Mouse (Mus musculus) hindlimb bud, embryonic 11.5 days (tissue): ENCODE results near the gene Nova1.

Experiments
- DNase-seq: peaks from one replicate; pipeline ENCODE4 v3.0.0-alpha.2; 2012; ENCODE audit warnings: low read depth, low spot score; ENCODE audit errors: extremely low spot score

Gene Nova1

GRCm38 (mm10) chr12:46818856-46819347 is at the start of gene Nova1:
Gene Nova1, minus strand, starts transcription at chr12:46818929.
- no peak for DNase-seq

GRCm38 (mm10) chr12:46819348-46820022 is 756 bp upstream of the Nova1 start:
- no peak for DNase-seq

- no peak for DNase-seq
Observed at GRCm38 (mm10) chr12:46818021-46818855, 491 bp downstream of the Nova1 start.

DNA sequence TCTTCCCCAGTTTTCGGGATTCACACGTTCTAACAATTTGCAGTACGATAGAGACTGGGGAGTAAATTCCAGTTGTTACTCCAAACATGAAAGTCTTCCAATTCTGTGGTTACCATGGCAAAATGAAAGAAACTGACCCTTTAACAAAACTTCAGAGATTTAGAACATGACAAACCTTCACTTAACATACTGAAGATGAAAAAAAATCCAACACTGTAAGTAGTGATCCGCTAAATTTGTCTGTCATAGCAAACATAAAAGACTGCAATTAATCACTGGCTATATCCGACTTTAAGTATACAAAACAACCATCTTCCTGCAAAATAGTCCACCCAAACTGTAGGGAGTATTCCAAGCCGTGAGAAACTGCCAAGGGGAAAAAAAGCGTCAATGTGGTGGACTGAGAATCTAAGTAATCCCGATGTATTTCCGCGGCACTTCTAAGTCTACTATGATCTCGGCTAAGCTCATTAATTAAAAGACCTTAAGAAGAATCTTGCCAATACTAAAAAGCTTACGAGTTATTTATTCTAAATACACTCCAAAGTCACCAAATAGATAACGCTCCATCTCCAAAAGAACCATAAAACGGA is 1.4 kb downstream of the Nova1 start:
- no peak for DNase-seq

GRCm38 (mm10) chr12:46816291-46816690 is 2.4 kb downstream of the Nova1 start:
- no peak for DNase-seq

GRCm38 (mm10) chr12:46815697-46816096 is 3.0 kb downstream of the Nova1 start:
- no peak for DNase-seq

GRCm38 (mm10) chr12:46814820-46815219 is 3.9 kb downstream of the Nova1 start:
- DNase-seq = no peak

GRCm38 (mm10) chr12:46801311-46801710 is 17.4 kb downstream of the Nova1 start:
- no peak for DNase-seq

DNA sequence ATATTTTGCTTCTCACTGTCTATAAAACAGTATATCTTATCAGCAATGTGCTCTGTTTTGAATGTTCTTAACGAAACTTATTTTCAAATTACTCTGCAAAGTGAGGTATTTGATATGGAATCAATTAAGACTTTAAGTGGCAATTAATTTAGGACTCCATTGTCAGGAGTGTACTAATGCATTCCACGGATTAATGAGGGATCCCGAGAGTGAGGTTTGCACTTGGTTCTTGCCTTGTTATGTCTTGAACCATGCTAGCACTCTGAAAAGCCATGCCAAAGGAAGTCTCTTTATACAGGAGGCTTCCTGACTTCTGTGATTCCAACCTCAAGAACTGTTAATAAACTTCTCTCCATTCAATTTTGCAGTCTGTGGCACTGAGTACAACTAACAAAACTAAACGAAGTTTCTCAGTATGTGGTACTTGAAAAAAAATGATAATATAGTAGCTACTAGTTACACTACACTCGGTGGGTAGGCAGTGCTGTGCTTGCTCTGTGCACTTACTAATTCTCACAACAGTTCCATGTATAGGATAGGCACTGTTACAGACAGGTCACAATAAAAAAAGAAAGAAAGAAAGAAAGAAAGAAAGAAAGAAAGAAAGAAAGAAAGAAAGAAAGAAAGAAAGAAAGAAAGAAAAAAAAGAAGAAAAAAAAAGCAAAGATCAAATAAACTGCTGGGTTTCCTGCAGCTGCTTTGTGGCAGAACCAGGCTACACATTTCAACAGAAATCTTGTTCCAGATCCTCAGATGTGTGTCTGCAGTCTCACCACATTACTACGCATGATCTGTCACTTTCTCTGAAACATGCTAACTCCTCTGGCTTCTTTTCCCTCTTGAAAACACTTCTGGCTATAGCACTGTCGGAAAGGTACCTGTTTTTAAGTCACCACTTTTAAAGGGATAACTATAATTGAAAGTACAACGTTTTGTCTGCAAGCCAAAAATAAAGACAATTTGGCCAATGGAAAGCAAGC is 36.1 kb downstream of the Nova1 start:
- DNase-seq = no peak

DNA sequence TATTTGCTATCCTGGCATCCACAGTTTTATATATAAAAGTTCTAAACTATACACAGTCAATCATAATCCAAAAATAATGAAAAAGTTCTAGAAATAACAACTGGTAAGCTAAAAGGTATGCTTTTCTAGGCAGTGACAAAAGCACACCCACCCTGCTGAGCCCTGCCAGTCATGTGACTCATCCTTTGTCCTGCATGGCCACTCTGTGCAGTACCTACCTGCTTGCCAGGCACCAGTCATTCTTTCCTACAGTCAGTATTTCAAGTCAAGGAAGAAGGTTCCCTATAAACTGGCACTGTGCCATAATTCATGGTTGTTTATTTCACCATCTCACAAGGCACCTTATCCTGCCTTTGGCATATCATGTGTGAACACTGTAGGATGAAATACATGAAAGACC is 37.2 kb downstream of the Nova1 start:
- no peak for DNase-seq

- no peak for DNase-seq
Observed at GRCm38 (mm10) chr12:46780983-46781382, 37.7 kb downstream of the Nova1 start.

- no peak for DNase-seq
Observed at GRCm38 (mm10) chr12:46759450-46759849, 59.3 kb downstream of the Nova1 start.

DNA sequence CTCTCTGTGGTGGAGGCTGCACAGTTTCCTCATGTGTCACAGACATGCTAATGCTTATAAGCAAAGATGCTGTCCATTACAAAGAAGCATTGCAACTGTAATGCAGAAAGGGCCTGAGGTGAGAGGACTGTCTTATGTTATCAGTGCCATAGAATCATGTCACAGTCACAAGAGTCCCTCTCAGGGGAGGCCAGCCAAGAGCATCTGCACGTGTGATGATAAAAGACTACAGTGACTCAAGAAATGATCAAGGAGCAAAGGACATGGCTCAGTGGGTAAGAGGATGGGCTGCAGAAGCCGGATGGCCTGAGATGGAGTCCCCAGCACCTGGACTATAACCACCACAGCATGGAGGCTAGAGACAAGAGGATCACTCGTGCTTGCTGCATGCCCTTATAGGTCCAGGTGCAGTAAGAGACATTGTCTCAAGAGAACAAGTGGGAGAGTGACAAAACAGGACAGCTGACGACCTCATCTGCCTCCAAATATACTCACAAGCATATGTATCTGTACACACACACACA is 64.3 kb downstream of the Nova1 start:
- DNase-seq = no peak

DNA sequence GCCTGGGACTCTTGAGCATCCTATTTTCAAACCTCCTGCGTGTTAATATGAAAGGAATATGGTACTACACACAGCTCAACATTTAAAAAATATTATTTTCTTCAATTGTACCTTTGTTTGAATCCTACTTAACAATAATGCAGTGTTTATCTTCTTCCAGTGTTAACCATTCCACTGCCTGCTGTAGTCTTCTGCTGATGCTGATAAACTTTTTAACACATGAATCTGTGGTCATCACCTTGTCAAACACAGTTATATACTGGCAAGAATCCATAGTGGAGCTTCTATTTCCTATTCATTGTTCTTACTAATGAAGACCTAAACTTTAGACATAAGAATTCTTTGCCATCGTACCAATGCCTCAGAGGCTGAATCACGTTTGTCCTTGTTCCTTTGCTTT is 65.6 kb downstream of the Nova1 start:
- no peak for DNase-seq

GRCm38 (mm10) chr12:46733261-46733660 is 85.5 kb downstream of the Nova1 start:
- no peak for DNase-seq

- DNase-seq = no peak
Observed at GRCm38 (mm10) chr12:46731943-46732342, 86.8 kb downstream of the Nova1 start.

DNA sequence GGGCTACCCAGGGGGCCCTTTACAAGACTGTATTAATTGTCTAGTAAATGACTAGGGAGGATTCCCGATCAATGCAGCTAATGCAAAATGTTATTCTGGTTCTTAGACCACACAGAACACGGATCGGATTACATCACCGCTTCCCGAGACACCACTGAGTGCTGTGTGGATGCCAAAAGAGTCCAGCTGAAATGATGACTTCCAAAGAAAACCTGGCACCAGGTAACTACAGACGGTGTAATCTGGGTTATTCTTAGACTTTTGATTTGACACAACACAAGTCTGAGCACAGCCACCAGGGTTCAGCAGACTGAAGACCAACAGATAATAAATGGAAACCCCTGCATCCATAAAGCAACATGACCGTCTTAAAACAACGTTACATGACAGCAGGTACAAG is 96.8 kb downstream of the Nova1 start:
- DNase-seq = no peak

DNA sequence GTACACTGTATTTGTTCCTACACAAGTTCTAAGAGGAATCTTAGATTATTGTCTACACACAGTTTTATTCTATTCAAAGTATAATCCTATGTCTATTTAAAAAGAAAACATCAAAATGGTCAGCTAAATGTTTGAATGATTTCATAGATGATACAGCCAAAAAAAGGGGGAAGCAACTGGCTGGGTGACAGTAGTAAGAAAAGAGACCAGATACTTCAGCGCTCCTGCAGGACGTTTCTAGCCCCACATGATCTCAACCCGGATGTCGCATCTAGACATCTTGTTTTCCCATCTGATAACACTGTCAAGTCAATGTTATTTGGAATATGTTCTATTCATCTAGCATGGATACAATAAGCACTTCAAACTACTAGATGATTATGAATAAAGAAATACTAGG is 99.7 kb downstream of the Nova1 start:
- DNase-seq = no peak

GRCm38 (mm10) chr12:46710094-46710493 is 108.6 kb downstream of the Nova1 start:
- no peak for DNase-seq

- no peak for DNase-seq
Observed at GRCm38 (mm10) chr12:46709475-46709874, 109.3 kb downstream of the Nova1 start.
